In the genomic region with DNA sequence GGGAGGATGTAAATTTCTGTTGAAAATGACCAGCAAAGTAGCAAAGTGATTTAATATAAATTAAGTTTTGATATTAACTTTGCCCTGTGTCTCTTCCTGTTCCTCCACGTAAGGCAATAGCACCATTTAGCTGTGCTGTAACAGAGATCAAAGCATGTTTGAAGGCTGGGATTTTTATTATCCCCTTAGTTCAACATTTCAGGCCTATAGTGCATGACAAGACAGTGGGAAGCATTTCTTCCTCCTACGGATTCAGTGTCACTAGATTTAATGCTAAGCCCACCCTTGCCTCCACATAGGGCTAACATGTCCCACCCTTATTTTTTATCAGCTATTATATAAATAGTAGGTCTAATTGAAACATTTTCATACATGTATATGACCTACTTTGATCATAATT, we compare ENCODE assay signal across 25 mouse cellular contexts.
DNase-seq lines count a peak whose midpoint lies in the region; ATAC-seq and TF ChIP-seq lines count a peak whose summit lies in the region.
"Had no signal": no experiment of that assay in that cellular context is flagged by ENCODE, and none has a peak within 500 bp of the region (broad histone marks: within the 10 kb centered on the region; RNA-seq: fewer than 3 reads in every experiment).

No protein-coding gene starts in this region.

- no peak overlapping the region for H3K9ac ChIP-seq in hindbrain, embryonic 14.5 days
- no peak overlapping the region for H3K9ac ChIP-seq in kidney, embryonic 15.5 days
- no peak overlapping the region for H3K9ac ChIP-seq in kidney, postnatal 0 days (ENCODE audit: low read depth, low read length)
- no peak overlapping the region for H3K9ac ChIP-seq in midbrain, embryonic 14.5 days (replicated peaks; ENCODE audit: low read length)
- H3K9ac ChIP-seq: embryonic facial prominence, embryonic 12.5 days; forebrain, embryonic 13.5 days had no signal

- no peak overlapping the region for H3K4me3 ChIP-seq in hindbrain, embryonic 14.5 days (replicated peaks; ENCODE audit: low read length)
- no peak overlapping the region for H3K4me3 ChIP-seq in hindbrain, embryonic 10.5 days
- H3K4me3 ChIP-seq in kidney, embryonic 15.5 days (replicated peaks): no peak overlapping the region
- H3K4me3 ChIP-seq in kidney, postnatal 0 days (replicated peaks; ENCODE audit: low read depth, low read length): no peak overlapping the region
- no peak overlapping the region for H3K4me3 ChIP-seq in midbrain, embryonic 14.5 days (replicated peaks; ENCODE audit: low read depth, low read length)
- H3K4me3 ChIP-seq in midbrain, embryonic 10.5 days: no peak overlapping the region
- H3K4me3 ChIP-seq: embryonic facial prominence, embryonic 10.5 days; embryonic facial prominence, embryonic 12.5 days; forebrain, embryonic 13.5 days had no signal

- TF ChIP-seq CTCF in kidney, postnatal 0 days (IDR thresholded peaks at IDR 0.05; ENCODE audit: low read depth): no peak

- H3K9me3 ChIP-seq in hindbrain, embryonic 14.5 days (ENCODE audit: control insufficient read depth, low read length): no peaks in the 10 kb centered on the region
- H3K9me3 ChIP-seq in hindbrain, embryonic 10.5 days: no peaks in the 10 kb centered on the region
- no peaks in the 10 kb centered on the region for H3K9me3 ChIP-seq in kidney, embryonic 15.5 days (replicated peaks)
- no peaks in the 10 kb centered on the region for H3K9me3 ChIP-seq in kidney, postnatal 0 days (replicated peaks; ENCODE audit: low read length)
- H3K9me3 ChIP-seq in midbrain, embryonic 14.5 days (ENCODE audit: control insufficient read depth, low read length): no peaks in the 10 kb centered on the region
- H3K9me3 ChIP-seq in midbrain, embryonic 10.5 days (replicated peaks): no peaks in the 10 kb centered on the region
- H3K9me3 ChIP-seq: embryonic facial prominence, embryonic 10.5 days; embryonic facial prominence, embryonic 12.5 days; forebrain, embryonic 13.5 days; G1E had no signal

- DNase-seq in hindbrain, embryonic 14.5 days (ENCODE audit: low spot score): no peak
- no peak for DNase-seq in hindbrain, embryonic 10.5 days (ENCODE audit: low spot score)
- no peak for DNase-seq in kidney, adult 9 months
- DNase-seq in kidney, postnatal 0 days (ENCODE audit: low spot score): peak; percentile 58
- DNase-seq in kidney, adult 18-20 months: no peak
- DNase-seq in midbrain, embryonic 14.5 days: peak; percentile 9
- DNase-seq in midbrain, embryonic 10.5 days (ENCODE audit: low spot score): no peak
- DNase-seq: adrenal gland, adult 8-10 months; adrenal gland, postnatal 14 days; adrenal gland, postnatal 36 days; B cell, adult 2 months; cerebellum, adult 11-12 months; cerebellum, adult 2 months; cerebellum, adult 9-10 months; cerebellum, postnatal 10 days; cerebellum, postnatal 25 days had no signal

- no peaks in the 10 kb centered on the region for H3K36me3 ChIP-seq in hindbrain, embryonic 14.5 days (replicated peaks; ENCODE audit: control insufficient read depth, insufficient read depth)
- H3K36me3 ChIP-seq in hindbrain, embryonic 10.5 days: no peaks in the 10 kb centered on the region
- no peaks in the 10 kb centered on the region for H3K36me3 ChIP-seq in kidney, embryonic 15.5 days
- H3K36me3 ChIP-seq in kidney, postnatal 0 days (ENCODE audit: insufficient read depth, low read length): no peaks in the 10 kb centered on the region
- no peaks in the 10 kb centered on the region for H3K36me3 ChIP-seq in midbrain, embryonic 14.5 days (ENCODE audit: control insufficient read depth, insufficient read depth, low read length)
- no peaks in the 10 kb centered on the region for H3K36me3 ChIP-seq in midbrain, embryonic 10.5 days
- H3K36me3 ChIP-seq: embryonic facial prominence, embryonic 10.5 days; embryonic facial prominence, embryonic 12.5 days; G1E had no signal

- 78% methylated on average over 2 of the region's 2 CpGs for WGBS in hindbrain, embryonic 14.5 days
- 87% methylated on average over 2 of the region's 2 CpGs for WGBS in hindbrain, embryonic 10.5 days
- 25% methylated on average over 2 of the region's 2 CpGs for WGBS in kidney, embryonic 15.5 days
- WGBS in kidney, postnatal 0 days: 20% methylated on average over 2 of the region's 2 CpGs
- 70% methylated on average over 2 of the region's 2 CpGs for WGBS in midbrain, embryonic 14.5 days
- 86% methylated on average over 2 of the region's 2 CpGs for WGBS in midbrain, embryonic 10.5 days

- H3K4me2 ChIP-seq in hindbrain, embryonic 14.5 days (replicated peaks): no peak overlapping the region
- no peak overlapping the region for H3K4me2 ChIP-seq in kidney, embryonic 15.5 days
- H3K4me2 ChIP-seq in kidney, postnatal 0 days (ENCODE audit: low read length): no peak overlapping the region
- no peak overlapping the region for H3K4me2 ChIP-seq in midbrain, embryonic 14.5 days (ENCODE audit: low read length)
- H3K4me2 ChIP-seq: embryonic facial prominence, embryonic 12.5 days; forebrain, embryonic 13.5 days had no signal

- no peak for ATAC-seq in hindbrain, embryonic 14.5 days (ENCODE audit: low FRiP score)
- peak; percentile 85 for ATAC-seq in kidney, embryonic 15.5 days (replicated peaks; ENCODE audit: low FRiP score)
- no peak; the same call in 1 of the 2 replicates for ATAC-seq in kidney, postnatal 0 days (replicated peaks; ENCODE audit: low FRiP score, low read depth)
- no peak for ATAC-seq in midbrain, embryonic 14.5 days (ENCODE audit: low FRiP score, low TSS enrichment)
- ATAC-seq: activated CD4-positive, CD25-positive, alpha-beta regulatory T cell, adult 4 months; CD4-positive, CD25-positive, alpha-beta regulatory T cell, adult 4 months; forebrain, embryonic 13.5 days; Patski had no signal

- H3K27me3 ChIP-seq in hindbrain, embryonic 14.5 days (ENCODE audit: control insufficient read depth, insufficient read depth, low read length): no peaks in the 10 kb centered on the region
- no peaks in the 10 kb centered on the region for H3K27me3 ChIP-seq in hindbrain, embryonic 10.5 days (ENCODE audit: insufficient read depth, poor library complexity, severe bottlenecking)
- H3K27me3 ChIP-seq in kidney, embryonic 15.5 days: no peaks in the 10 kb centered on the region
- no peaks in the 10 kb centered on the region for H3K27me3 ChIP-seq in kidney, postnatal 0 days (ENCODE audit: insufficient read depth, low read length)
- no peaks in the 10 kb centered on the region for H3K27me3 ChIP-seq in midbrain, embryonic 14.5 days (ENCODE audit: control insufficient read depth, insufficient read depth, low read length)
- no peaks in the 10 kb centered on the region for H3K27me3 ChIP-seq in midbrain, embryonic 10.5 days (ENCODE audit: low read depth, poor library complexity, severe bottlenecking)
- H3K27me3 ChIP-seq: CH12.LX; embryonic facial prominence, embryonic 12.5 days; forebrain, embryonic 13.5 days had no signal

- H3K4me1 ChIP-seq in hindbrain, embryonic 14.5 days (replicated peaks; ENCODE audit: control insufficient read depth, insufficient read depth, low read length): no peaks in the 10 kb centered on the region
- H3K4me1 ChIP-seq in hindbrain, embryonic 10.5 days (replicated peaks): no peaks in the 10 kb centered on the region
- no peaks in the 10 kb centered on the region for H3K4me1 ChIP-seq in kidney, embryonic 15.5 days
- no peaks in the 10 kb centered on the region; the same call in 1 of the 2 replicates for H3K4me1 ChIP-seq in kidney, postnatal 0 days (replicated peaks; ENCODE audit: insufficient read depth, low read length)
- H3K4me1 ChIP-seq in midbrain, embryonic 14.5 days (ENCODE audit: control insufficient read depth, insufficient read depth, low read length): no peaks in the 10 kb centered on the region
- no peaks in the 10 kb centered on the region for H3K4me1 ChIP-seq in midbrain, embryonic 10.5 days
- H3K4me1 ChIP-seq: embryonic facial prominence, embryonic 10.5 days; embryonic facial prominence, embryonic 12.5 days; forebrain, embryonic 13.5 days had no signal

- 0 out of 2 replicates have a peak overlapping the region, but pooled peaks have one; percentile 4 for H3K27ac ChIP-seq in hindbrain, embryonic 14.5 days
- H3K27ac ChIP-seq in hindbrain, embryonic 10.5 days: no peak overlapping the region
- no peak overlapping the region for H3K27ac ChIP-seq in kidney, embryonic 15.5 days
- no peak overlapping the region for H3K27ac ChIP-seq in kidney, postnatal 0 days
- H3K27ac ChIP-seq in midbrain, embryonic 14.5 days (replicated peaks; ENCODE audit: low read depth, low read length): no peak overlapping the region
- H3K27ac ChIP-seq in midbrain, embryonic 10.5 days (replicated peaks): no peak overlapping the region
- H3K27ac ChIP-seq: embryonic facial prominence, embryonic 10.5 days; embryonic facial prominence, embryonic 12.5 days; forebrain, embryonic 13.5 days had no signal

Comparison
In these comparisons a context has a peak if more than half of its experiments do, and no peak if none do; other contexts are left out.
1. DNase-seq: peak in kidney, postnatal 0 days (single experiment) and midbrain, embryonic 14.5 days (single experiment); none in hindbrain, embryonic 14.5 days (single experiment), hindbrain, embryonic 10.5 days (single experiment), kidney, adult 9 months (single experiment), kidney, adult 18-20 months (single experiment) and midbrain, embryonic 10.5 days (single experiment).